Mouse (Mus musculus): ENCODE data around the gene Vmn1r55. TPM values are rescaled to one million over a fixed set of nuclear protein-coding genes. Genes with fewer than 3 reads are reported as not detected.

The Vmn1r55 gene
- polyA plus RNA-seq, 1 experiment from 2014 or later, result not detected

DNA sequence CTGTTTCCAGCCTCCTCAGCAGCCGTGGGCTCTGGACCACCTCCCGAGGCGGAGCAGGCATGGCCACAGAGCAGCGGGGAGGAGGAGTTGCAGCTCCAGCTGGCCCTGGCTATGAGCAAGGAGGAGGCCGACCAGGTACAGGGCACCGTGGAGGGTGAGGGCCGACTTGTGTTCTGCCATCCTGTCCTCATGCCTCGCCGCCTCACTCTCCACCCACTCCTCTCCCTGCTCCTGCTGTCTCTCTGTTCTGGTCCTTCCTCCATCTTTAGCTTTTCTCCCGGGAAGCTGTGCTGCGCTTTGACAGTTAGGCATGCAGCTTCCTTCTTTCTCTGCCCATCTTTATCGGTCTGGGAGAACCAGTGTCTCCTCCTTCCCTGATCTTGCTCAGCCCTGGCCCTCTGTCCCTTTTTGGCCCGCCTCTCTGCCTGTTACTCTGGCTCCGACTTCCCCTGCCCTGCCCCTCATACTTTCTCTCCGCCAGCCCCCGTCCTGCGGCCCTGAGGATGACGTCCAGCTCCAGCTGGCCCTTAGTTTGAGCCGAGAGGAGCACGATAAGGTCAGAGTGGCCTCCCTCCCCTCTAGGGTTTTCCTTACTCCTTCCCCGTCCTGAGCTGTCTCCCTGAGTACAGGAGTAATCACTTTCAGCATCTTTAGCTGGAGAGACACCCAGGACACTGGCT lies 56.5 kb downstream of the Vmn1r55 start:
- Histone ChIP-seq H3K9me3 (no peaks in the 10 kb centered on the region), H3K27me3 (no peaks in the 10 kb centered on the region), H3K27ac (no peak overlapping the region), H3K9ac (no peak overlapping the region), H3K4me3 (no peak overlapping the region), H3K4me2 (no peak overlapping the region), H3K36me3 (peaks cover 93% of the 10 kb centered on the region), H3K4me1 (no peaks in the 10 kb centered on the region)
- ATAC-seq (ENCODE audit: insufficient number of reproducible peaks, low FRiP score, low TSS enrichment, low read depth), result no peak
- WGBS, result 83% methylated on average over 21 of the region's 21 CpGs

DNA sequence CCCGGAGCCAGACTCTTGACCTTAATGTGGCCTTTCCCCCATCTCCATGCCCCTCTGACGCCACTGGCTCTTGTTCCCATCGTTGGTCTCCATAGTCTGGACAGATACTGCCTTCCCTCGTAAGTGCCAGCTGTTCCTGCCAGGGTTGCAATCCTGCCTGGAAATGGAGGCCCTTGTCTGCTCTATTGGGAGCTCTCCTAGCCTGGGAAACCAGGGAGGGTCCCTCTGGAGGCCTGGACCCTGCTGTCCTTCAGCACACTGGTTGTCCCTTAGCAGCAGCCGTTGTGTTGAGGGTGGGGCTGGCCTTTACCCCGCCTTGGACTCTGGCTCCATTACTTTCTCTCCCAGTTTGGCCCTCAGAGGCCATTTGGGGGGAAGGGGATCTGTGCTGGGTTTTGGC lies 57.1 kb downstream of the Vmn1r55 start:
- Histone ChIP-seq H3K4me1 (no peaks in the 10 kb centered on the region), H3K36me3 (peaks cover 87% of the 10 kb centered on the region), H3K4me2 (no peak overlapping the region), H3K4me3 (no peak overlapping the region), H3K9me3 (no peaks in the 10 kb centered on the region), H3K27me3 (no peaks in the 10 kb centered on the region), H3K27ac (no peak overlapping the region), H3K9ac (no peak overlapping the region)
- ATAC-seq (ENCODE audit: insufficient number of reproducible peaks, low FRiP score, low TSS enrichment, low read depth), result no peak
- WGBS, result 75% methylated on average over 6 of the region's 6 CpGs

DNA sequence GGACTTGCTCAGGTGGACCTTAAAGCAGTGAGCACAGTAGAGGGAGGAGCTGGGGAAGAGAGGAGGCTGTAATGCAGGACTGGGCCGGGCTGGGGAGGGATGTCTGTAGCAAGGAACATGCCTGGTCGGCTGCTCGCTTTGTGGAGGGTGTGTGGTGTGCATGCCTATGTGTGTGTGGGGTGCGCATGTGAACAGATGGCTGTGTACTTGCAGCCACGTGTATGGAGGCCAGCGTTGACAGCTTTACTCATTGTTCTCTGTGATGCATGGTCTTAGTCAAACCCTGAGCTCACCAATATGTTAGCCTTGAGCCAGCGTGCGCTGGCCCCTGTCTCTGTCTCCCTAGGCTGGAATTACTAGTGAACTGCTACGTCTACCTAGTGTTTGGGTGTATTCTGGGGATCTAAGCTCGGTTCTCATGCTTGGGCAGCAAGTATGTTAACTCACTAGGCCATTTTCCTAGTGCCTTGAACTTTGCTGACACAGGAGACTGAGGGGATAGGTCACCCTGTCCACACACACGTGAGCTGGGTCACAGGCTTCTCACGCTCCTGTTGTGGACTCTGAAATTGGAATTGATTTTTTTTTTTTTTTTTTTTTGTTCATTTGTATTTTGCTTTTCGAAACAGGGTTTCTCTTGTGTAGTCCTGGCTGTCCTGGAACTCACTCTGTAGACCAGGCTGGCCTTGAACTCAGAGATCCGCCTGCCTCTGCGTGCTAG lies 58.3 kb downstream of the Vmn1r55 start:
- Histone ChIP-seq H3K27me3 (no peaks in the 10 kb centered on the region), H3K4me1 (peaks cover 3% of the 10 kb centered on the region; the same call in 1 of the 2 replicates), H3K4me3 (no peak overlapping the region), H3K4me2 (no peak overlapping the region), H3K27ac (no peak overlapping the region), H3K36me3 (peaks cover 82% of the 10 kb centered on the region), H3K9ac (no peak overlapping the region), H3K9me3 (no peaks in the 10 kb centered on the region)
- WGBS, result 94% methylated on average over 15 of the region's 15 CpGs
- ATAC-seq (ENCODE audit: insufficient number of reproducible peaks, low FRiP score, low TSS enrichment, low read depth), result no peak

DNA sequence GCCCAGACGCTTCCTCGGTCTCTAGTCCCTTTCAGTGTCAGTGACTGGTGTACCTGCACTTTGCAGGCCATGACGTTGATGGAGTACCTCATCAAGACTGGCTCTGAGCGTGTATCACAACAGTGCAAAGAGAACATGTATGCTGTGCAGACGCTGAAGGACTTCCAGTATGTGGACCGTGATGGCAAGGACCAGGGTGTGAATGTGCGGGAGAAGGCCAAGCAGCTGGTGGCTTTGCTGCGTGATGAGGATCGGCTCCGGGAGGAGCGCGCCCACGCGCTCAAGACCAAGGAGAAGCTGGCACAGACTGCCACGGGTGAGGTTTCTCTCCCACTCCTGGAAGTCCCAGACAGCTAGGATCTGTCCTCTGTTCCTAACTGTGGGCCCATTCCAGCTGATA lies 59.6 kb downstream of the Vmn1r55 start:
- 96% methylated on average over 15 of the region's 15 CpGs for WGBS
- no peak overlapping the region for H3K9ac ChIP-seq
- no peak for ATAC-seq (ENCODE audit: insufficient number of reproducible peaks, low FRiP score, low TSS enrichment, low read depth)
- H3K4me1 ChIP-seq, result peaks cover 5% of the 10 kb centered on the region; the same call in 1 of the 2 replicates
- H3K36me3 ChIP-seq, result peaks cover 74% of the 10 kb centered on the region
- no peak overlapping the region for H3K27ac ChIP-seq
- H3K4me2 ChIP-seq, result no peak overlapping the region
- H3K4me3 ChIP-seq, result no peak overlapping the region
- no peaks in the 10 kb centered on the region for H3K9me3 ChIP-seq
- no peaks in the 10 kb centered on the region for H3K27me3 ChIP-seq

DNA sequence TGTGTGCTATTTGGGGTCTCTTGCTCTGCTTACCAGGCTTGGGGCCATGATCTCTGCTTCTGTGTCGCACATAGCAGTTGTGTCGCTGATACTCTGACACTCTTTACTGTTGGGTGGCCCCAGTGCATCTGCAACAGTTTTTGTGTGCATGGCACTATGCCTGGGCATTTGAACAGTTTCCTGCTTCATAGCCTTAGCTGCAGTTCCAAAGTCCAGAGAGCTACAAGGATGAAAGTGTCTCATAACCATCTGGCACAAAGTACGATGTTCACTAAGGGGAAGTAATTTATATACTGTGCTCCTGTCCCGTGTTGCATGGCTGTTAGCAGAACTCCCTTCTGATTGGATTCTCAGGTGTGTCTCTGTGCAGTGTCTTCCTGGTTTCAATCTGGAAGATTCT lies 61.6 kb downstream of the Vmn1r55 start:
- Histone ChIP-seq H3K9me3 (no peaks in the 10 kb centered on the region), H3K4me1 (peaks cover 10% of the 10 kb centered on the region; the same call in 1 of the 2 replicates), H3K36me3 (peaks cover 67% of the 10 kb centered on the region), H3K4me2 (no peak overlapping the region), H3K9ac (no peak overlapping the region), H3K27me3 (no peaks in the 10 kb centered on the region), H3K4me3 (no peak overlapping the region), H3K27ac (no peak overlapping the region)
- WGBS, result 77% methylated on average over 4 of the region's 4 CpGs
- no peak for ATAC-seq (ENCODE audit: insufficient number of reproducible peaks, low FRiP score, low TSS enrichment, low read depth)

DNA sequence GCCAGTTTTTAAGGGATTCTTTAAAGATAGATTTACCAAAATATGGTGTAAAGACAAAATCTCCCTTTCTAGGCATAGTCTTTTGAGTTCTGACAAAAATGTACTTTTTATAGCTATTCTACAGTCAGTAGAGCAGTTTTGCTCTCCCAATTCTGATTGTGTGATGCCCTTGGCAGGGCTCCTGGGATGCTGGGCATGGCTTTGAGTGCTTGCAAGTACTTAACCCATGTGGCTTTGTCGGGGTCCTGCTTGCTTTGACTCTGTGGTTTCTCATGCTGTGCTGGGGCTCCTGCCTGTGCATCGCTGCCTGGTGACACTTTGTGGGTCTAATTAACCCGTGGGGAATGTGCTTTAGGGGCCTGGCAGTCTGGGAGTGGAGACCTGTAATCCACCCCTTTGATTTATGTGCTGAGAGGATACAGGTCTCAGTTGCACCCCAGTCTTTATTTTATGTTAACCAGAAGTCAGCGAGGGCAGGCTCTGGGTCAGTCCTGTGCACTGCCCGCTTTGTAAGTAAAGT lies 62.5 kb downstream of the Vmn1r55 start:
- no peak overlapping the region for H3K4me2 ChIP-seq
- H3K36me3 ChIP-seq, result peaks cover 58% of the 10 kb centered on the region
- no peak overlapping the region for H3K9ac ChIP-seq
- ATAC-seq (ENCODE audit: insufficient number of reproducible peaks, low FRiP score, low TSS enrichment, low read depth), result no peak
- WGBS, result 30% methylated on average over 5 of the region's 5 CpGs
- H3K4me1 ChIP-seq, result peaks cover 15% of the 10 kb centered on the region
- no peak overlapping the region for H3K27ac ChIP-seq
- H3K27me3 ChIP-seq, result no peaks in the 10 kb centered on the region
- no peaks in the 10 kb centered on the region for H3K9me3 ChIP-seq
- H3K4me3 ChIP-seq, result no peak overlapping the region

DNA sequence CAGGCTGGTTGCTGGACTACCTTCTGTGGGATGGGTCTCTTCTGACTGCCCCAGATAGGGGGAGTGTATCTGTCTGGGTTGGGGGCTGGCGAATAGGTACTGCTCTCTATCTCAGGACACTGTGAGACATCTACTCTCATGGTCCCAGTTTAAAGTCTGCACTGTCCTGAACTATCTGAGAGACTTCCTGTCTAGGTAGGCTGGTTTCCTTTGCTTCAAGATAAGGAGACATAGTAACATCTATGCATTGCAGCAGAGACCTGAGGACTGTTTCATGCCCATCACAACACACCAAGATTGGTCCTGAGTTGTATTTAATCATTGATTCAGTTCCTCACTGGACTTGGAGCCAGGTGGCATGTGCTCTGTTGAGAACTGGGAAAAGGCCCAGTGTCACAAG lies 64.0 kb downstream of the Vmn1r55 start:
- WGBS, result 90% methylated on average over 1 of the region's 1 CpGs
- H3K27me3 ChIP-seq, result no peaks in the 10 kb centered on the region
- H3K9me3 ChIP-seq, result no peaks in the 10 kb centered on the region

DNA sequence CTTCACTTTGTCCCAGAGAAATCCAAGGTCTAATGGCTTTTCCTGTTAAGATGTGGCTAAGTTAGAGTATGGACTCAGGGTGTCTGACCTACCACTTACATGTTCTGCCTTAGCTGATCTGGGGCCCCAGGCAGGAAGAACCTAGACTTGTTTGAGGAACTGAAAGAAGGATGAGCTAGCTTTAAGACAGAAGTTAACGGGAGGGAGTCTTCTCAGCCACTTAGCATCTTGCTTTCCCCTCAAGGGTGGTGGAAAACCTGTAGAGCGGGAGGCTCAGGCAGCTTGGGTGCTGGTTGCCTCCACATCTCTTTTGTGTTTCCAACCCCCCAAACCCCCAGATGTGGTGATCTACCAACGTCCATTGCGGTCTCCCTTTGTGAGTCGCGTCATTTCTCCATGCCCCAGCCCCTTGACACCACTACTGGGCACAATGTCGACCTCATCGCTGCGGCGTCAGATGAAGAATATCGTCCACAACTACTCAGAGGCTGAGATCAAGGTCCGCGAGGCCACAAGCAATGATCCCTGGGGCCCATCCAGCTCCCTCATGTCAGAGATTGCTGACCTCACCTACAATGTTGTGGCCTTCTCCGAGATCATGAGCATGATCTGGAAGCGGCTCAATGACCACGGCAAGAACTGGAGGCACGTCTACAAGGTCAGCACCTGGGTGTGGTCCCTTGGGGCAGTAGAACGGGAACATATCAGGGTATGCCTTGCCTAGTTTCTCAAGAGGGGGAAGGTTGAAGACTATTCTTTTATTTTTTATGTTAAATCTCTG lies 66.0 kb downstream of the Vmn1r55 start:
- Histone ChIP-seq H3K27ac (no peak overlapping the region), H3K4me3 (no peak overlapping the region), H3K4me1 (peaks cover 31% of the 10 kb centered on the region), H3K36me3 (peaks cover 33% of the 10 kb centered on the region), H3K9ac (no peak overlapping the region), H3K27me3 (no peaks in the 10 kb centered on the region), H3K9me3 (no peaks in the 10 kb centered on the region), H3K4me2 (no peak overlapping the region)
- ATAC-seq (ENCODE audit: insufficient number of reproducible peaks, low FRiP score, low TSS enrichment, low read depth), result no peak
- 91% methylated on average over 18 of the region's 18 CpGs for WGBS

More for the DNA sequence above, 64.0 kb downstream of the Vmn1r55 start:
- Histone ChIP-seq H3K36me3 (peaks cover 44% of the 10 kb centered on the region), H3K4me3 (no peak overlapping the region), H3K27ac (no peak overlapping the region), H3K4me1 (peaks cover 30% of the 10 kb centered on the region), H3K9ac (no peak overlapping the region), H3K4me2 (no peak overlapping the region)
- ATAC-seq (ENCODE audit: insufficient number of reproducible peaks, low FRiP score, low TSS enrichment, low read depth), result no peak

DNA sequence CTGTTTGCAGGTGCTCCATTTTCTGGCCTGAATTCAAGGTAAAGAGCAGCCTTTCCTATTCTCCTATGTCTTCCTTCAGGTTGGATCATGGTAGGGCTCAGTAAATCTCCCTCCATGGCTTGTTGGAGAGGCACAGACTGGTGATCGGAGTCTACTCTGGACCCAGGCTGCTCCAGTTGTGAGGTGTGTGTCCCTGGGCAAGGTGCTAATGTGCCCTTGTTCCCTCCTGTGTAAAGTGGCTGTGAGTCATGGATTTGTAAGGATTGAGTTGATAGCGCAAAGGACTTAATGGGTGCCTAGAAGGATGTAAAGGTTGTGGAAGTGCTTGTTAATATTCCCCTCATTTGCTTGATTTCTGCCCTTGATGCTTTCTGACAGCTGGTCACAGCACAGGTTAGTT lies 67.5 kb downstream of the Vmn1r55 start:
- H3K4me3 ChIP-seq, result no peak overlapping the region

DNA sequence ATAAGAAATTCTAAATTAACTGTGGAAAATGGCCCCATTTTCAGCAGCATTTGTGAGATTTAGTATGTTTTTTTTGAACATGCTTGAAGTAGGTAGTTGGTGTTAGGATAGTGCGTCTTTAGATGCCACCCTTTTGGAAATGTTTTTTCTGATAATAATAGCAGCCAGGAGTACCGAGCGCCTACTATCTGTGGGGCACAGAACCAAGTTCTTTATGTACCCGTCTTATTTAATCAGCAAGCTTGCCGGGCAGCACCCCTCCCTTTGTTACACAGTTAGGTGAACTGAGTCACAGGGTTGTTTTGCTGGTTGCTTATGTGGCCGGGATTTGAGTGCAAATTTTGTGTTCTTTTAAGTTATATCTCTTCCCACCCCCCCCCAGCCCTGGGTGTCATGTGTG lies 68.2 kb downstream of the Vmn1r55 start:
- Histone ChIP-seq H3K27ac (no peak overlapping the region), H3K9ac (0 out of 2 replicates have a peak overlapping the region, but pooled peaks have one; percentile 7), H3K4me2 (peak overlapping the region; percentile 77), H3K4me1 (peaks cover 28% of the 10 kb centered on the region), H3K9me3 (no peaks in the 10 kb centered on the region), H3K36me3 (peaks cover 47% of the 10 kb centered on the region), H3K4me3 (peak overlapping the region; percentile 99), H3K27me3 (no peaks in the 10 kb centered on the region)
- WGBS, result 70% methylated on average over 6 of the region's 6 CpGs
- no peak for ATAC-seq (ENCODE audit: insufficient number of reproducible peaks, low FRiP score, low TSS enrichment, low read depth)

More for the DNA sequence above, 67.5 kb downstream of the Vmn1r55 start:
- ATAC-seq (ENCODE audit: insufficient number of reproducible peaks, low FRiP score, low TSS enrichment, low read depth), result no peak
- H3K27ac ChIP-seq, result no peak overlapping the region
- H3K4me1 ChIP-seq, result peaks cover 29% of the 10 kb centered on the region
- peaks cover 44% of the 10 kb centered on the region for H3K36me3 ChIP-seq
- H3K9me3 ChIP-seq, result no peaks in the 10 kb centered on the region
- H3K27me3 ChIP-seq, result no peaks in the 10 kb centered on the region
- no peak overlapping the region for H3K4me2 ChIP-seq
- H3K9ac ChIP-seq, result 0 out of 2 replicates have a peak overlapping the region, but pooled peaks have one; percentile 7
- 97% methylated on average over 2 of the region's 2 CpGs for WGBS

DNA sequence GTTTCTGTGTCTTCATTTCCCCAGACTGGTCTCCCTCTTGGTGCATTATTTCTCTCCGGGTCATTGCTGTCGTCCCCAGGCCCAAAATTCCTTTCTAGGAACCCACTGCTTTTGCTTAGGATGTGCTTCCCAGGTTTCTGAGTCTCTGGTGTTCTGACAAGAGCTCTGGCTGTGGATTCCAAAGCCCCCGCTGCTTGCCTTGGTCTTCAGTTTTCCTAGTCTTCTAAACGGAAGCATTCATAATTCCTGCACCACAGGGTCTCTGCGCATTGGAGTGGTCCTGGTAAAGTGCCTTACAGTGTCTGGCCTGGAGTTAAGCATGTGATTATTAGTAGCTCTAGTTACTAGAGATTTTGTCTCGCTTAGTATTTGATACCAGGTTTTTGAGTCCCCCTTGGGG lies 68.7 kb downstream of the Vmn1r55 start:
- Histone ChIP-seq H3K27me3 (no peaks in the 10 kb centered on the region), H3K4me3 (peak overlapping the region; percentile 99), H3K4me2 (peak overlapping the region; percentile 77), H3K9ac (peak overlapping the region; percentile 98), H3K27ac (peak overlapping the region; percentile 92), H3K4me1 (peaks cover 28% of the 10 kb centered on the region), H3K36me3 (peaks cover 50% of the 10 kb centered on the region), H3K9me3 (no peaks in the 10 kb centered on the region)
- 5% methylated on average over 6 of the region's 6 CpGs for WGBS
- no peak for ATAC-seq (ENCODE audit: insufficient number of reproducible peaks, low FRiP score, low TSS enrichment, low read depth)
